Mouse (Mus musculus) left cerebral cortex, adult 9 months (tissue): ENCODE measurements around the gene Btbd7.

Source experiments
- DNase-seq, 2 experiments: peaks; one replicate each; pipeline ENCODE4 v3.0.0; 2022; ENCODE audit warnings: low spot score in 2 of 2

The Btbd7 gene

DNA sequence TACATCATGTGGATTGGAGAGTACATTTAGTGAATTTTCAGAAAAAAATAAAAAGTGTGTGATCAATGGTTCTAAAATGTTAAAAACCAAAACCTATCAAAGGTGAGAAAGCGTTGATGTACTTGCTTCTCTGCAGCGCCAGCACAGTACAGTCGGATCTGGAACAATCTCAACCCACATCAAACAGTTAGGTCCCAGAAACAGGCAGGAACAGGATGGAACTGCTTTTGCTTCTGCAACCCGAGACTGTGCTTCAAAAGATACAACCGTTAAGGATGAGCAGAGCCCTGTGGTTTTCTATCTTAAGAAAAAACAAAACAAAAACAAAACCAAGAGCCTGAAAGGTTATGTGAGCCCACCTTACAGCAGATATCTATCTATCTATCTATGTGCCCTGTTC, 95.4 kb downstream of the Btbd7 start:
- no peak for DNase-seq

- no peak for DNase-seq
These were observed 98.8 kb downstream of the Btbd7 start for GRCm38 (mm10) chr12:102779452-102779851.

GRCm38 (mm10) chr12:102778151-102778550, 100.1 kb downstream of the Btbd7 start:
- DNase-seq: no peak

GRCm38 (mm10) chr12:102776035-102776434, 102.2 kb downstream of the Btbd7 start:
- DNase-seq: no peak

DNA sequence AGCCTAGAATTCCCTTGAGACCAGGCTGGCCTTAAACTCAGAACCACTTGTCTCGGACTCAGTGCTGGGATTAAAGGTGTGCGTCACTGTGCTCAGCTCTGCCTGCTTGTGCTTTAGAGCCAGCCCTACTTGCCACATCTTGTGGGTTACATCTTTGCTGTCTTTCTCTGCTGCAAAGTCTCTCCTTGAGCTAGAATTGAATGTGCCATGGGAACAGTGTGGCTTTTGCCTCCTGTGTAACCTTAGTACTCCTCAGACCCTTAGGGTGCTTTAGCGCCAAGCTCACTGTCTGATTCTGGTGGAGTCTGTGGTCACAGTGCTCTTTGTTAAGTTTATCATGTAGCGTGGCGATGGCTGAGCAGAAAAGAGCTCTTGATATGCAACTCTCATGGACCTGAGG, 105.6 kb downstream of the Btbd7 start:
- no peak for DNase-seq

GRCm38 (mm10) chr12:102771601-102772000, 106.7 kb downstream of the Btbd7 start:
- no peak for DNase-seq

DNA sequence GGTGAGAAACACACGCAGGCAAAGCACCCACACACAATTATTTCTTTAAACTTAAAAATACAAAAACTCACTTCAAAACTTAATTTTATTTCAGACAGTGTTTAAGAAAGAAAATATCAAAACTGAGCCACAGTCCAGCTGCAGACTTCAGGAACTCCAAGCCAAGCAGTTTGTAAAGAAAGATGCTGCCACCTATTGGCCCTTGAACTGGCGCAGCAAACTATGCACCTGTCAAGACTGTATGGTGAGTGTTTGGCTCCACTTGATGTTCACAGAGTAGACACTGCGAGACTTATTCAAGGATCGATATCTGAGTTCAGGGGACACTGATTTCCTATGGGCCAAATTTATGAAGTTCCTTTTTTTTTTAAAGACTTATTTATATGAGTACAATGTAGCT, 109.3 kb downstream of the Btbd7 start:
- no peak for DNase-seq

DNA sequence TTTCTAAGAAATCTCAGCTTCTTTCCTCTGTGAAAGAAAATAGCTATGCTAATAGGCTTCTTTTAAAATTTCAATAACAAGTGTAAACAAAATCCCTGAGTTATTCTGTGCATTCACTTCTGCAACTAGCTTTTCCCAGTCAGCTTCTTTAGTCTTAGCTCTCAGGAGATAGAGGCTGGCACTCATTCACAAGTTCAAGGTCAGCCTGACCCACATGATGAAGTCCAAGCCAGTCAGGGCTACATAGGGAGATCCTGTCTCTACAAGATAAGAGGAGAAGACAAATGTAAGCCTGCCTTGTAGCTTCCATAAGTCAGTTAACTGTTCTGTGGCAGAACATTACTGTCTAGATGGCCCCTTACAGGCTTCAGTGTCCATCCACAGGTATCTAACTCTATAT, 114.6 kb downstream of the Btbd7 start:
- no peak for DNase-seq

- no peak for DNase-seq
These were observed 116.6 kb downstream of the Btbd7 start for GRCm38 (mm10) chr12:102761668-102762067.

GRCm38 (mm10) chr12:102758936-102759335, 119.3 kb downstream of the Btbd7 start:
- DNase-seq: no peak

DNA sequence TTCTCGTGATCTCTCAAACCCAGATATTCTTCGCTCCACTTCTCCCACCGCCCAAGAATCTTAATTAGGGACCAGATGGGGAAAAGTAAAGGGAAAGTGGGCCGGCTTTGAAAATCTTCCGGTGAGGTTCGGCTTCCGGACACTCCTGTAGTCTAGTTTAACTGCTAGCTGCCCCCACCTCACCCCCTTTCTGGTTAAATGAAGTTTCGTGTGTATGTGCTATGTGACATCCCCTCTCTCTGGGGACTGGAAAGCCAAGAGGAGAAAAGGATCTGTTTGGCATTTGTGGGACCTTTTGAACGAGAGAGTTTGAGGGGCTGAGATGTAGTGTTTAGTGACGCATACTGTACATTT, 119.9 kb downstream of the Btbd7 start, which contains the start of gene Gm20604:
Gene Gm20604 (minus strand): TSS at position 270 of the 354 bp plus-strand sequence.
- peak in 1 of 2 experiments; percentile 26 for DNase-seq

DNA sequence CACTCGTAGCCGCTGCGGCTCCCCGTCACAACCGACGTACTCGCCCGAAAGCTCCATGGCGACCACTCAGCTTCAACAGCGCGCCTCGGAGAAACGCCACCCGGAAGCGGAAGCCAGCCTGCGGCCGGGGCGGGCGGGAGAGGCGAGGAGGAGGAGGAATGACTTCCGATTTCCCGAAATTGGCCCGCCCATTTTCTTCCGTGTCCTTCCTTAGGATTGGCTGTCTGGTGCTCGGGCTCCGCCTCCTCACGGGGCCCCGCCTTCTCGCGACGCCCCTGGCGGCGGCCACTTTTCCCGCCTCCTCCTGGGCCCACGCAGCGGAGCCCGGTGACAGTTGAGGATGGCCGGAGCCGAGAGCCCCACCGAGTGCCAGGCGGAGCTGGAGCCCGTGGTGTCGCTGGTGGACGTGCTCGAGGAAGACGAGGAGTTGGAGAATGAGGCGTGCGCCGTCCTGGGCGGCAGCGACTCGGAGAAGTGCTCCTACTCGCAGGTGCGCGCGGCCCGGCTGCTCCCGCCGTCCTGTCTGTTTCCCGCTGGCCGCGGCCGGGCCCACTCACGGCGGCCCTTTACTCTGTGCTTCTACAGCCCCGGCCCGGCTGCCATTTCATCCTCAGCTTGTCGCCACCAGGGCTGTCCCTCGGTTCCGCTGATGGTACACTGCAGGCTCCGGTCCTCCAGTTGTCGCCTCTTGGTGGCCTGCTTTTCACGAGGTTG, 120.4 kb downstream of the Btbd7 start, which contains the start of the genes Gm28051, Gon7 and Ubr7:
Gene Gm28051 (minus strand): TSS at position 77 of the 714 bp plus-strand sequence.
Gene Gon7 (minus strand): TSS at position 115 of the 714 bp plus-strand sequence.
Gene Ubr7 (plus strand): TSS at position 279 of the 714 bp plus-strand sequence.
- peak; percentile 90 to 97 for DNase-seq

GRCm38 (mm10) chr12:102757055-102757688, 121.1 kb downstream of the Btbd7 start:
- no peak for DNase-seq

- no peak for DNase-seq
These were observed 122.0 kb downstream of the Btbd7 start for GRCm38 (mm10) chr12:102756304-102756703.

- no peak for DNase-seq
These were observed 130.0 kb downstream of the Btbd7 start for GRCm38 (mm10) chr12:102748256-102748655.

GRCm38 (mm10) chr12:102744839-102745238, 133.4 kb downstream of the Btbd7 start:
- DNase-seq: no peak

DNA sequence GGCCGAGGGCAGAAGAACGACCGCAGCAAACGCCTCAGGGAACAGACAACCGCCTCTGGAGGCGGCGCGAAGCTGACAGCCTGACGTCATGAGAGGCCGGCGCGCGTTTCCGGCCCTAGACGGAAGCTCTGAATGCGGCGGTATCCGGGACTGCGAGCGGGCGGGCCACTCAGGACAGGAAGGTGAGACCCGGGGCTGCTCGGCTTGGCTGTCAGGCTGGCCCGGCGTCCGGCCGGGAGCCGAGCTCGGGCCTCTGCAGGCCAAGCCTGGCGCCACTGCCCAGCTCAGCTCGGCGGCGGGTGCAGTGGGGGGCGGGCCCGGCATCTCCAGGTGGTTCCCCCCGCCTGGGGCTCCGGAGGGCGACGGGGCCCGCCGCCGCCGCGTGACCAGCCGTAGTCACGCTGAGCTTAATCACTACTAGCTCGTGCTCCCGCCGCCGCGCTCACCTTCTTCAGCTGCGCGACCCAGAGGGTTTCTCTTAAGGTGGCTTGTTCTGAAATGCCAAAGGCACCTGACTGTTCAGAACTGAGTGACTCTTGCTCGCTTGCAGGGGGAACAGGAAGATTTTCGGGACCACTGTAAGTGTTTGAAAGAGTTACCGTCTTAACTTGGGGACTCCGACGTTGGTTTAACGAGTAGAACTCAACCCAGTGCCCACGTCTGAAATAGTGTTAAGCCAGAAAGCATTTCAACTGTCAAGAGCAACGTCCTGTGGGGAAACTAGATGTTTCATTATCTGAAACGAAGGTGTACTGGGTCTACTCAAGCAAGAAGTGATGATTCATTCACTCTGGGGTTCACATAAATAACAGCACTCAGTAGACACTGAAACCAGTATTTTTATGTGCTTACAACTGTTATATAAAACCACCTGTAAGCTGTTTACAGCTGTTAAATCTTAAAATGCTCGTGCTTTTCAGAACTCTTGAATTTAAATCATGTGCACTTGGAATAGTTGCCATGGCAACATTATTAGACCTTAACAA, 134.4 kb downstream of the Btbd7 start, which contains the start of the genes Moap1 and Tmem251:
Gene Moap1 (minus strand): TSS at position 73 of the 986 bp plus-strand sequence.
Gene Tmem251 (plus strand): TSS at position 174 of the 986 bp plus-strand sequence.
- peak; percentile 73 to 90 for DNase-seq

DNA sequence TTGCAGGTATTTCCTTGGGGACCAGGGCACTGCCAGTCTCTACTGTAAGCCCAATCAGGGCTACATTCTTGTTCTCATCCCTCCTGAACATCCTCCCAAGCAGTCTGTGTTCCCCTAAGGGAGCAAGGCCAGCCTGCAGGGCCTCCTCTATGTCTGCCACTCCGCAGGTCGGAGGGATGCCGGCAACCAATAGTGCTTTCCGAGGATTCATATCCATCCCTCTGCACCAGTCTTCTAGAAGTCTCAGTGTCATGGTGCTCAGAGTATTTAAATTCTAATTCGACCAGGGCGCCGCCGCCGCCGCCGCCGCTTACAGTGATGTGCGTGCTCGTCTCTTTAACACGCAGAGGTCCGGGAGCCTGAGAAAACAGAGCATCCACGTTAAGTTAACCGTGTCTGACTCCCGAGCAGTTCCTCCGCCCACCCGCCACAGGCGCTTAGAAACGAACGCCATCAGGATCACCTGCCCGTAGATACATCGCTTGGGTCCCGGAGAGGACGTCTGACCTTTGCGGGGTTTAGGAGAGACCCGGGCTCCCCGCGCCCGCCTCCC, 135.2 kb downstream of the Btbd7 start:
- peak in 1 of 2 experiments; percentile 43 for DNase-seq

GRCm38 (mm10) chr12:102742056-102742455, 136.2 kb downstream of the Btbd7 start:
- no peak for DNase-seq

DNA sequence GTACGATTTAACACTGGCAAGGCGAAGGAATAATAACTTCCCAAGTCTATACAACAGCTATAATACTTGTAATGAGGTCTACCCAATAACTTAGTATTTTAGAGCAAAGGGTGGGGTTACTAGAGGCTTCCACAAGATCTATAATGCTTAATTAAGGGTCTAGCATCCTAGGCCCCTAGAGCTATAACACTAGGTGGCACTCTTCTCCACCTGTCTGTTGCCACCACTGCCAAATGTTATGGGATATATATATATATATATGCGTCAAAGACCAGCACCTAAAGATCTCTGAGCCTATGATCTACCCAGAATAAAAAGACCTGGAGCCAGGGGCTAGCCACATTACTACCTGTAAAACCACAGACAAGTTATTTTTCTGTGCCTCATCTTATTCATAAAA, 138.0 kb downstream of the Btbd7 start:
- DNase-seq: no peak

DNA sequence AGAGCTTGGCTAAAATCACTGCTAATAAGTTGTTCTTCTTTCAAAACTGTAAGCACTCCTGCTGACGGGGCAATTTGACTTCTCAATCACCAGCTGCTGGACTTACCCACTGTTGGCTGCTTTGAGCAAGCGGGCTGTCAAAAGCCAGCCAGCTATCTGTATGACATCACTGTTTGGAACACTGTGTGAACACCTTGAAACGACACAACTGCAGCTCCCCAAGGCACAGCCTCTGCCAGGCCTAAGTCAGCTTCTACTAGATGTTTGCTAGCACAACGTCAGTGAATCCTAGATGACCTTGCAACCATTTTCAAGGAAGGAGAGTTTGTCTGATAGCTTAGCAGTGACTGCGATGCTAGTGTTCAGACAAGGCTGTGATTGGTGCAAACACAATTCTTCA, 139.2 kb downstream of the Btbd7 start:
- no peak for DNase-seq
